Mouse (Mus musculus) G1E (cell line): ENCODE measurements around the gene Pde4dip.

Experiments
- CTCF ChIP-seq: IDR thresholded peaks from 2 replicates; pipeline ENCODE4 v1.5.1; 2012; ENCODE audit warnings: low read depth, low read length, inconsistent platforms, mixed read lengths
- POLR2AphosphoS5 ChIP-seq: IDR thresholded peaks from 2 replicates; pipeline ENCODE4 v1.6.1; 2012; ENCODE audit warnings: low read depth, low read length, inconsistent platforms; ENCODE audit not compliant: insufficient replicate concordance

- TF ChIP-seq CTCF (no peak), POLR2AphosphoS5 (no peak)
Observed at GRCm38 (mm10) chr3:97890205-97890604, 1.7 kb upstream of the Pde4dip start.
